Mouse (Mus musculus) midbrain, embryonic 12.5 days (tissue): Measurements from ENCODE around the gene Anks1. TPM values are rescaled to one million over a fixed set of nuclear protein-coding genes. Genes with fewer than 3 reads are reported as not detected.

ENCODE experiments used
- ATAC-seq: fragments of 200-750 bp; cut with Nextera tagmentation; 2 replicates; pipeline ENCODE4 v1.8.0; 2017; ENCODE audit warnings: low read depth, moderate TSS enrichment, moderate library complexity; ENCODE audit not compliant: low FRiP score
- H3K27ac ChIP-seq: fragments of 300-500 bp; sonication (generic); replicated peaks from 2 replicates; pipeline ENCODE4 v1.5.1; 2016; ENCODE audit warnings: mild to moderate bottlenecking
- H3K27me3 ChIP-seq: fragments of 300-500 bp; sonication (generic); 2 replicates; pipeline ENCODE4 v1.6.1; 2016; ENCODE audit warnings: mild to moderate bottlenecking
- H3K36me3 ChIP-seq: fragments of 300-500 bp; sonication (generic); 2 replicates; pipeline ENCODE4 v1.6.1; 2016
- H3K4me1 ChIP-seq: fragments of 300-500 bp; sonication (generic); 2 replicates; pipeline ENCODE4 v1.6.1; 2016
- H3K4me2 ChIP-seq: fragments of 300-500 bp; sonication (generic); replicated peaks from 2 replicates; pipeline ENCODE4 v1.6.1; 2016; ENCODE audit warnings: mild to moderate bottlenecking, moderate library complexity
- H3K4me3 ChIP-seq: fragments of 300-500 bp; sonication (generic); 2 replicates; pipeline ENCODE4 v1.5.1; 2016; ENCODE audit warnings: mild to moderate bottlenecking
- H3K9ac ChIP-seq: fragments of 300-500 bp; sonication (generic); replicated peaks from 2 replicates; pipeline ENCODE4 v1.6.1; 2016; ENCODE audit warnings: mild to moderate bottlenecking, moderate library complexity
- H3K9me3 ChIP-seq: fragments of 300-500 bp; sonication (generic); 2 replicates; pipeline ENCODE4 v1.6.1; 2016; ENCODE audit warnings: mild to moderate bottlenecking
- WGBS: fragments of 180-500 bp; shearing (Covaris S2); methylation state at CpG from one replicate; pipeline ENCODE4 v1.1.7; 2016; 5-methylcytosine and 5-hydroxymethylcytosine counted together
- polyA plus RNA-seq: library from polyadenylated mRNA; unstranded; fragments of >200 nt; fragmentation: Nextera tagmentation; extraction: Ambion mirVana; gene quantifications from 2 replicates; pipeline ENCODE4 v1.2.1, GENCODE M21; 2016

Gene Anks1
- polyA plus RNA-seq, 1 experiment from 2014 or later, result 60.7 TPM

DNA sequence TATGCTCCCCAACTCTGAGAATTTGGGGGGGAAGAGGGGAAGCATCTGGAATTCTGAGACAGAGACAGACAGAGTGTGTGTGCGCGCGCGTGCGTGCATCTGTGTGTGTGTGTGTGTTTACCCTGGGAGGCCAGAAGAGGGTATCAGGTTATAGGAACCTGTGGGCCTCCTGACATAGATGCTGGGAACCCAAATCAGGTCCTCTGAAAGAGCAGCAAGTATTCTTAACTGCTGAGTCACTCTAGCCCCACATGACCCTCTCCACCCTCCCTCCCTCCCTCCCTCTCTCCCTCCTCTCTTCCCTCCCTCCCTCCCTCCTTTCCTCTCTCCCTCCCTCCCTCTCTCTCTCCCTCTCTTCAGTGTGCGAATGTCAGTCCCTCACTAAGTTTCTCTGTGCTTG is 179.6 kb downstream of the Anks1 start:
- Histone ChIP-seq H3K4me3 (no peak overlapping the region), H3K27ac (no peak overlapping the region), H3K9ac (no peak overlapping the region), H3K9me3 (no peaks in the 10 kb centered on the region), H3K27me3 (peaks cover 8% of the 10 kb centered on the region), H3K4me1 (peaks cover 25% of the 10 kb centered on the region), H3K36me3 (no peaks in the 10 kb centered on the region), H3K4me2 (no peak overlapping the region)
- no peak for ATAC-seq
- 89% methylated on average over 6 of the region's 6 CpGs for WGBS

DNA sequence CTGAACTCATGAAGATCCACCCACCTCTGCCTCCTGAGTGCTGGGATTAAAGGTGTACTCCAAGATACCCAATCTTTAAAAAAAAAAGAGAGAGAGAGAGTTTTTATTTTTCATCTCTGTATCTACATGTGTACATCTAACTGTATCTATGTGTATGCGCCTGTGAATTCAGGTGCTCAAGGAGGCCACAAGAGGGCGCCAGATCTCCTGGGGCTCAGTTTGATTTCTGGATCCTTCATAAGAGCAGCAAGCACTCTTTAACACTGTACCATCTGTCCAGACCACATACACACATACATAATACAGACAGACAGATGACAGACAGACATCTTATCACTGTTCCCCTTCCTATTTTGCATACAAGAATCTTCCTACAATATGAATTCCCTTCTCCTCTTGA is 183.2 kb downstream of the Anks1 start:
- H3K9ac ChIP-seq, result no peak overlapping the region
- no peak for ATAC-seq
- no peak overlapping the region for H3K4me3 ChIP-seq
- no peak overlapping the region for H3K4me2 ChIP-seq
- H3K4me1 ChIP-seq, result peaks cover 7% of the 10 kb centered on the region
- H3K9me3 ChIP-seq, result peaks cover 4% of the 10 kb centered on the region; the same call in 1 of the 2 replicates
- H3K27ac ChIP-seq, result no peak overlapping the region
- no peaks in the 10 kb centered on the region for H3K36me3 ChIP-seq
- WGBS, result 91% methylated on average over 2 of the region's 2 CpGs
- no peaks in the 10 kb centered on the region for H3K27me3 ChIP-seq

DNA sequence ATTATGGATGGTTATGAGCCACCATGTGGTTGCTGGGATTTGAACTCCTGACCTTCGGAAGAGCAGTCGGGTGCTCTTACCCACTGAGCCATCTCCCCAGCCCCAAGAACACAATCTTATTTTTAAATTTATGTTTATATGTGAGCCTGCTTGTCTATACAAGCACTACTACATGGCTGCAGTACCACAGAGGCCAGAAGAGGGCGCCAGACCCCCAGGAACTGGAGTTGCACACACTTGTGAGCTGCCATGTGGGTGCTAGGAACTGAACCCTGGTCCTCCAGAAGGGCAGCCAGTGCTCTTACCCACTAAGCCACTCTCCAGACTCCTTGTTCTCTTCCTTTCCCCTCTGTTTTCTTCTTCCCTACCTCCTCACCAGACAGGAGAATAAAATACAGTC is 184.7 kb downstream of the Anks1 start:
- H3K9ac ChIP-seq, result no peak overlapping the region
- H3K27ac ChIP-seq, result no peak overlapping the region
- 82% methylated on average over 3 of the region's 3 CpGs for WGBS
- ATAC-seq, result no peak
- peaks cover 4% of the 10 kb centered on the region; the same call in 1 of the 2 replicates for H3K9me3 ChIP-seq
- no peak overlapping the region for H3K4me2 ChIP-seq
- no peak overlapping the region for H3K4me3 ChIP-seq
- H3K36me3 ChIP-seq, result no peaks in the 10 kb centered on the region
- no peaks in the 10 kb centered on the region; the same call in 1 of the 2 replicates for H3K27me3 ChIP-seq
- H3K4me1 ChIP-seq, result no peaks in the 10 kb centered on the region

DNA sequence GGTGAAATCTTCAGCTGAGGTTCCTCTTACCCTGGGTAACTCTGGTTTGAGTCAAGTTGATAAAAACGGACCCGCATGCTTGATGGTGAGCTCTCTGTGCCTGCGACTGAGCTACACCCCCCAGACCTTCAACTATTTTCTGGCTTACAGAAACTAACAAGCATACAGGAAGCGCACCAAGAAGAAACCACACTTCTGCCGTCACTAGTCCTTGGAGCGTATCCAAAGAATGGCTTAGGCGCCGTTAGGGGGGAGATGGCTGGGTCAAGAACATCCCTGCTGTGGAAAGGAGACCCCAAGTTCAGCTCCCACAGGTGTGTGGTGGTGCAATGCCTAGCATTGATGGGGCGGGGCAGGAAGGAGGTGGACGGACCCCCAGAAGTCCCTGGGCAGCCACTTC is 187.3 kb downstream of the Anks1 start:
- Histone ChIP-seq H3K27ac (no peak overlapping the region), H3K9ac (no peak overlapping the region), H3K4me2 (no peak overlapping the region), H3K36me3 (no peaks in the 10 kb centered on the region), H3K9me3 (peaks cover 4% of the 10 kb centered on the region; the same call in 1 of the 2 replicates), H3K4me1 (no peaks in the 10 kb centered on the region), H3K4me3 (no peak overlapping the region), H3K27me3 (no peaks in the 10 kb centered on the region; the same call in 1 of the 2 replicates)
- 89% methylated on average over 10 of the region's 10 CpGs for WGBS
- no peak for ATAC-seq

DNA sequence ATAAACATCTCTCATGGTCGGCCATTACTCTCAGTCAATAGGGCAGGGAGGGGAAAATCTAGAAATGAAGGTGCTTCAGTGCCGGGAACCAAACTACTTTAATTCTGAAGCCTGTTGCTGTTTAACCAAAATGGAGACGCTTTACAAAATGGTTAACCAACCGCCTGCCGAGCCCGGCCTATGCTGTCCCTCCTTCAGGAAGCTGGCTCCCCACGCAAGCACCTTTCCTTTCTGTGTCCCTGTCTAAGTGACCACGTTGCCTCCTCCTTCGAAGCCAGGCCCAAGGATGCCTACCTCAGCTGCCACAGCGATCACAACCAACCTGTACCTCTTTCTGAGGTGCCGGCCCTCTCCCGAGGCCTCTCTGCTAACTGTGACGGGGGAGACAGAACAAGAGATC is 188.2 kb downstream of the Anks1 start:
- Histone ChIP-seq H3K4me1 (peaks cover 9% of the 10 kb centered on the region), H3K9ac (no peak overlapping the region), H3K9me3 (peaks cover 4% of the 10 kb centered on the region; the same call in 1 of the 2 replicates), H3K27me3 (no peaks in the 10 kb centered on the region; the same call in 1 of the 2 replicates), H3K27ac (no peak overlapping the region), H3K36me3 (no peaks in the 10 kb centered on the region), H3K4me2 (no peak overlapping the region), H3K4me3 (no peak overlapping the region)
- WGBS, result 96% methylated on average over 13 of the region's 13 CpGs
- no peak for ATAC-seq

DNA sequence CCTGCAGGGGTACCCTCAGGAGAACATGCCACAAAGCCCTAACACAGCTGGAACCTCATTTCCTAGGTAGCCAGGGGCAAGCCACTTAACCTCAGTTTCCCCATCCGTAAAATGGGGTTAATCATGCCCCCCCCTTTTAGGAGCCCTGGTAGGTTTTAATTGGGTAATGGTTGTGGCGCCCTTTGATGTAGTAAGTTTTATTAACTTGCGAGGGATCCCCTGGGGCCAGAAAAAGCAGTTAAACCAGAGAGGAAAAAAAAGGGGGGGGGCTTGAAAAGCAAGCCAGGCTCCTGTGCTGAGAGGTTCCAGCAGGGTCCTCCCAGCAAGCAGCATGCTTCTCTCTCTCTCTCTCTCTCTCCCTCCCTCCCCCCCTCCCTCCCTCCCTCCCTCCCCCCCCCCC is 190.0 kb downstream of the Anks1 start:
- WGBS, result 60% methylated on average over 3 of the region's 3 CpGs
- ATAC-seq, result no peak
- Histone ChIP-seq H3K9me3 (peaks cover under 1% of the 10 kb centered on the region; the same call in 1 of the 2 replicates), H3K27ac (no peak overlapping the region), H3K9ac (no peak overlapping the region), H3K36me3 (no peaks in the 10 kb centered on the region), H3K4me3 (no peak overlapping the region), H3K27me3 (peaks cover 5% of the 10 kb centered on the region), H3K4me2 (no peak overlapping the region), H3K4me1 (peaks cover 10% of the 10 kb centered on the region)

DNA sequence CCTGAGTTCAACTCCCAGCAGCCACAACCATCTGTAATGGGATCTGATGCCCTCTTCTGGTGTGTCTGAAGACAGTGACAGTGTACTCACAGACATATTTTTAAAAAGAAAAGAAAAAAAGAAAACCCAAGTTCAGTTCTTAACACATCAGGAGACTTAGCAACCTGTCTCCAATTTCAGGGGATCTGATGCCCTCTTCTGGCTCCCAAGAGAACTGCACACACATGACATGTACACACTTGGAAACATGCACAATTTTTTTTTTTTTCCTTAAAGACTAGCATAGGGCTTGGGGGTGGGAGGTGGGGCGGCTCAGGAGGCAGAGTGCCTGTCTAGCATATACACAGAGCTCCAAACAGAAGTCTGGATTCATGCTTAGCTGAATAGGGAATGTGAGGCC is 191.6 kb downstream of the Anks1 start:
- 70% methylated on average over 1 of the region's 1 CpGs for WGBS
- H3K4me2 ChIP-seq, result no peak overlapping the region
- peaks cover 5% of the 10 kb centered on the region for H3K27me3 ChIP-seq
- no peak overlapping the region for H3K9ac ChIP-seq
- H3K4me3 ChIP-seq, result no peak overlapping the region
- H3K9me3 ChIP-seq, result no peaks in the 10 kb centered on the region
- H3K4me1 ChIP-seq, result peaks cover 10% of the 10 kb centered on the region
- H3K27ac ChIP-seq, result 0 out of 2 replicates have a peak overlapping the region, but pooled peaks have one; percentile 36
- ATAC-seq, result no peak
- H3K36me3 ChIP-seq, result no peaks in the 10 kb centered on the region

DNA sequence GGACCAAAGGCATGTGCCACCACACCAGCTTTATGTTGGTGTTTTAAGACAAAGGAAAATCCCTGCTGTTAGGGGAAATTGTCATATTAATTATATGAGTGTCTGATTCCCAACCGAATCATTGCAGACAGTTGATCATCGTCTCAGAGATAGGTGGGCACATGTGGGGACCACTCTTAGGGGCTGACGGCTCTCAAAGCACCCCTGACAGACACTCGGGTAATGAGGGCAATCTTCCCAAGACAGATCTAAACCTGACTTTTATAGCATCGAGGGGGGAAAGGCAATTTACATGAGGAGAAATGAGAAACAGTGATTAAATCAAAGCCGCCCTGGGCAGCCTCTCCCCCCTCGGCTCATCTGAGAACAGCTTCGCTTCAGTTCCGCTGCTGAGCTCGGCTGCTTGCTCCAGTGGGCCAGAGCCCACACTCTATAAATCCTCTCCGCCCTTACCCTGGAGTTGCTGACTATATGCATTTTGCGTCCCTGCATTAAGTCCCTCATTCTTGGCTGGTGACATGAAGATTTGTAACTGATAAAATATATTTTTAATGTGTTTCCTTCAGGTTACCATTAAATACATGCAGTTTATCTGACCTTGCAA is 192.3 kb downstream of the Anks1 start:
- 41% methylated on average over 12 of the region's 12 CpGs for WGBS
- ATAC-seq, result no peak
- no peak overlapping the region for H3K9ac ChIP-seq
- peaks cover 5% of the 10 kb centered on the region for H3K27me3 ChIP-seq
- H3K4me2 ChIP-seq, result no peak overlapping the region
- H3K27ac ChIP-seq, result peak overlapping the region; percentile 36; the same call in 1 of the 2 replicates
- no peaks in the 10 kb centered on the region for H3K36me3 ChIP-seq
- no peak overlapping the region for H3K4me3 ChIP-seq
- H3K4me1 ChIP-seq, result peaks cover 10% of the 10 kb centered on the region
- H3K9me3 ChIP-seq, result no peaks in the 10 kb centered on the region

DNA sequence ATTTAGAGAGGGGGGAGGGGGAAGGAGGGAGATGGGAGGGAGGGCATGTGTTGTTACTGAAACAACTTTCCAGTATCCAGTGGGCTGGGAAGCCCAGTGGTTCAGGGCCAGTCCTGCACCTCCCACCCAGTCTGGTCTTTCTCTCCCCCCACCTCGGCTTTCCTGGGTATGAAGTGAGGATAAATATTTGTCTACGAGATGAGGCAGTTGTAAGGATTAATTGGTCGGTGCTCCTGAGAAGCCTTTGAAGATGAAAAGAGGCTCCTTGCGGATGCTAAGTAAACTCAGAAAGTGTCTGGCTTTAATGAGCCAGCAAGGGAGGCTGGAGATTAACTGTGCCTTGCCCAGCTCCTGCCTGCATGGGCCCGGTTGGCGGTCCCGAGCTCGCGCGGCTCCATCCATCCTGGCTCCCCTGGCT is 192.8 kb downstream of the Anks1 start:
- Histone ChIP-seq H3K36me3 (no peaks in the 10 kb centered on the region), H3K9me3 (no peaks in the 10 kb centered on the region), H3K27me3 (peaks cover 5% of the 10 kb centered on the region), H3K4me1 (peaks cover 15% of the 10 kb centered on the region), H3K27ac (peak overlapping the region; percentile 70), H3K9ac (no peak overlapping the region), H3K4me3 (no peak overlapping the region), H3K4me2 (no peak overlapping the region)
- WGBS, result 9% methylated on average over 10 of the region's 10 CpGs
- no peak for ATAC-seq

DNA sequence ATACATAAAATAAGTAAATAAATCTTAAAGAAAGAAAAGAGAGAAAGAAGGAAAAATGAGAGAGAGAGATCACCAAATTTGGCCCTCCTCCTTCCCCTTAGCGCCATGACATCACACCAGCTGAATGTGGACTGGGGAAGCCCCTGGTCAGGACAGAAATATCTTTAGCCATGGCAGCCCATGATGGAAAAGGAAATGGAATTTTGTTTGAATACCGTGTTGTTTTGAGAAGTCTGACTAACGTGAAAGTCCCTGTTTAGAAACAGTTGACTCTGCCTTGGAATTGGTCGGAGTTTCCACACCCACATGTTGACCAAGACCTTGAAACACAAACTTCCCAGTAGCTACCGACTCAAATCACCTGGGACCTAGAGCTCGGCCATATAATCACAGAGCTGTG is 195.3 kb downstream of the Anks1 start:
- H3K9ac ChIP-seq, result no peak overlapping the region
- no peaks in the 10 kb centered on the region for H3K36me3 ChIP-seq
- peaks cover 23% of the 10 kb centered on the region for H3K4me1 ChIP-seq
- ATAC-seq, result no peak
- WGBS, result 89% methylated on average over 6 of the region's 6 CpGs
- no peak overlapping the region for H3K27ac ChIP-seq
- no peak overlapping the region for H3K4me2 ChIP-seq
- H3K9me3 ChIP-seq, result no peaks in the 10 kb centered on the region
- H3K27me3 ChIP-seq, result peaks cover 5% of the 10 kb centered on the region; the same call in 1 of the 2 replicates
- H3K4me3 ChIP-seq, result no peak overlapping the region

DNA sequence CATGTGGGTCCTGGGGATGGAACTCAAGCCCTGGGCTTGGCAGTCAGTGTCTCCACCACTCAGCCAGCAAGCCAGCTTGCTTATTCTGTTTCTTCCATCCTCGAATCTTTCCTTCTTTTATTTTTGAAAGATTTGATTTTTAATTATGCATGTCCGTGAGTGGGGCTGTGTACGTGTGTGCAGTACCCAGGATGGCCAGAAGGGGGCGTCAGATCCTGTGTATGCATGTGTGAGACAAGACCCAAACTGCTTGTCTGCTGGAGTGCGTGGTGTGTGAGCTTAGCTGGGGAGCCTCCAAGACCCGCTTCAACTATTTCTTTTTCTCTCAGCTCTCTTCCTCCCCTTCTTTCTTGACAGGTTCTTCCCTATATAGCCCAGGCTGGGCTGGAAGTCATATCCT is 197.2 kb downstream of the Anks1 start:
- H3K27ac ChIP-seq, result no peak overlapping the region
- H3K9me3 ChIP-seq, result no peaks in the 10 kb centered on the region
- 77% methylated on average over 6 of the region's 6 CpGs for WGBS
- H3K36me3 ChIP-seq, result no peaks in the 10 kb centered on the region
- peaks cover 5% of the 10 kb centered on the region; the same call in 1 of the 2 replicates for H3K27me3 ChIP-seq
- no peak overlapping the region for H3K4me3 ChIP-seq
- no peak overlapping the region for H3K4me2 ChIP-seq
- H3K4me1 ChIP-seq, result peaks cover 25% of the 10 kb centered on the region
- no peak for ATAC-seq
- H3K9ac ChIP-seq, result no peak overlapping the region

DNA sequence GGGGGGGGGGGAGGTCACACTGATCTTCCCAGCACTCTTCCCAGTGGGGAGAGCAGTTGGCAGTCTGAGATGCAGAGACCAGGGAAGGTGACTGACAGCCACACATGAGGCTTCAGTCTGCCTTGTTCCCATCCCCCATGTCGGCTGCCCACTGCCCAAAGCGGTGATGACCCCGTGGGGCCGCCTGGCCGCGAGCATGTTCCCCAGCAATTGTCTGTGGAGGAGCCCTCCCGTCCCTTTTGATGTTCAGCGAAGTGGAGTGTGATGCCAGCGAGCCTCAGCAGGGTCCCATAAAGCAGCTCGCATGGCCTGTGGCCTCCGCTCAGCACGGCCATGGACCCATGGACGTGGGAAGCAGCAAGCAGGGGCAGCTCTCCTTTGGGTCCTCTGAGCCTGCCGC is 198.2 kb downstream of the Anks1 start:
- Histone ChIP-seq H3K9me3 (no peaks in the 10 kb centered on the region), H3K4me2 (peak overlapping the region; percentile 23), H3K4me1 (peaks cover 17% of the 10 kb centered on the region), H3K36me3 (0 out of 2 replicates have a peak, but pooled peaks cover under 1% of the 10 kb centered on the region), H3K27ac (peak overlapping the region; percentile 66), H3K4me3 (no peak overlapping the region), H3K27me3 (peaks cover 5% of the 10 kb centered on the region; the same call in 1 of the 2 replicates), H3K9ac (peak overlapping the region; percentile 37; the same call in 1 of the 2 replicates)
- peak; percentile 27; the same call in 1 of the 2 replicates for ATAC-seq
- WGBS, result 4% methylated on average over 14 of the region's 14 CpGs
